Mouse (Mus musculus) megakaryocyte, embryonic 14.5 days (primary cell): Measurements from ENCODE around the gene Map7. TPM values are rescaled to one million over a fixed set of nuclear protein-coding genes. Genes with fewer than 3 reads are reported as not detected.
A peak's percentile ranks its signal among the peaks of the same experiment; 100 is the strongest.

Source experiments
- H3K27me3 ChIP-seq: replicated peaks from 2 replicates; pipeline ENCODE3; 2012; ENCODE audit warnings: inconsistent platforms
- H3K36me3 ChIP-seq: replicated peaks from 2 replicates; pipeline ENCODE3; 2012; ENCODE audit warnings: low read length, inconsistent platforms, mixed read lengths
- H3K4me1 ChIP-seq: 2 replicates; pipeline ENCODE4 v1.6.1; 2012; ENCODE audit warnings: inconsistent platforms
- H3K4me3 ChIP-seq: replicated peaks from 2 replicates; pipeline ENCODE3; 2012; ENCODE audit warnings: moderate library complexity, mild to moderate bottlenecking, inconsistent platforms
- H3K9me3 ChIP-seq: 2 replicates; pipeline ENCODE4 v1.6.1; 2012; ENCODE audit warnings: inconsistent platforms
- FLI1 ChIP-seq: IDR thresholded peaks from 2 replicates; pipeline ENCODE4 v1.6.1; 2012; ENCODE audit warnings: low read length, inconsistent platforms, mixed read lengths
- GATA1 ChIP-seq: IDR thresholded peaks from 3 replicates; pipeline ENCODE4 v1.6.1; 2012; ENCODE audit warnings: mixed read lengths, low read length, inconsistent platforms, borderline replicate concordance
- polyA plus RNA-seq: library from polyadenylated mRNA; stranded (reverse); fragments of >175 nt; gene quantifications from 2 replicates; pipeline ENCODE4 v1.2.3, GENCODE M21; 2012; ENCODE audit warnings: low replicate concordance; ENCODE audit not compliant: insufficient read depth

The Map7 gene
- polyA plus RNA-seq, 1 experiment = 6.5 TPM

GRCm38 (mm10) chr10:20201236-20201635 is 53.0 kb downstream of the Map7 start:
- TF ChIP-seq FLI1 = no peak
- no peak for TF ChIP-seq GATA1
- H3K36me3 ChIP-seq = no peaks in the 10 kb centered on the region
- peaks cover 2% of the 10 kb centered on the region for H3K27me3 ChIP-seq
- no peaks in the 10 kb centered on the region for H3K9me3 ChIP-seq
- no peak overlapping the region for H3K4me3 ChIP-seq
- H3K4me1 ChIP-seq = peaks cover 48% of the 10 kb centered on the region

- Histone ChIP-seq H3K9me3 (no peaks in the 10 kb centered on the region), H3K4me1 (peaks cover 45% of the 10 kb centered on the region), H3K4me3 (no peak overlapping the region), H3K36me3 (no peaks in the 10 kb centered on the region), H3K27me3 (peaks cover 3% of the 10 kb centered on the region)
- TF ChIP-seq FLI1 (no peak), GATA1 (no peak)
Observed at GRCm38 (mm10) chr10:20202171-20202570, 53.9 kb downstream of the Map7 start.

GRCm38 (mm10) chr10:20202818-20203217 is 54.5 kb downstream of the Map7 start:
- Histone ChIP-seq H3K9me3 (no peaks in the 10 kb centered on the region), H3K36me3 (no peaks in the 10 kb centered on the region), H3K4me1 (peaks cover 45% of the 10 kb centered on the region), H3K4me3 (no peak overlapping the region), H3K27me3 (peaks cover 3% of the 10 kb centered on the region)
- TF ChIP-seq GATA1 = no peak
- no peak for TF ChIP-seq FLI1

GRCm38 (mm10) chr10:20203502-20203901 is 55.2 kb downstream of the Map7 start:
- Histone ChIP-seq H3K27me3 (peaks cover 3% of the 10 kb centered on the region), H3K4me3 (no peak overlapping the region), H3K4me1 (peaks cover 41% of the 10 kb centered on the region), H3K9me3 (no peaks in the 10 kb centered on the region), H3K36me3 (no peaks in the 10 kb centered on the region)
- TF ChIP-seq GATA1 (no peak), FLI1 (no peak)

GRCm38 (mm10) chr10:20204696-20205431 is 56.6 kb downstream of the Map7 start:
- peaks cover 33% of the 10 kb centered on the region for H3K4me1 ChIP-seq
- H3K36me3 ChIP-seq = no peaks in the 10 kb centered on the region
- no peaks in the 10 kb centered on the region for H3K9me3 ChIP-seq
- TF ChIP-seq FLI1 (no peak), GATA1 (no peak)
- H3K27me3 ChIP-seq = peaks cover 3% of the 10 kb centered on the region
- peak overlapping the region; percentile 42 for H3K4me3 ChIP-seq

GRCm38 (mm10) chr10:20206966-20207365 is 58.7 kb downstream of the Map7 start:
- Histone ChIP-seq H3K4me1 (peaks cover 24% of the 10 kb centered on the region), H3K4me3 (no peak overlapping the region), H3K9me3 (no peaks in the 10 kb centered on the region), H3K27me3 (peaks cover 3% of the 10 kb centered on the region), H3K36me3 (no peaks in the 10 kb centered on the region)
- TF ChIP-seq FLI1 (no peak), GATA1 (no peak)

GRCm38 (mm10) chr10:20209609-20210341 is 61.5 kb downstream of the Map7 start:
- peaks cover 13% of the 10 kb centered on the region for H3K4me1 ChIP-seq
- no peak overlapping the region for H3K4me3 ChIP-seq
- peaks cover 2% of the 10 kb centered on the region for H3K27me3 ChIP-seq
- TF ChIP-seq FLI1 = no peak
- TF ChIP-seq GATA1 = no peak
- no peaks in the 10 kb centered on the region for H3K9me3 ChIP-seq
- no peaks in the 10 kb centered on the region for H3K36me3 ChIP-seq

GRCm38 (mm10) chr10:20214418-20214817 is 66.1 kb downstream of the Map7 start:
- TF ChIP-seq GATA1 (no peak), FLI1 (no peak)
- Histone ChIP-seq H3K27me3 (no peaks in the 10 kb centered on the region), H3K4me3 (no peak overlapping the region), H3K36me3 (no peaks in the 10 kb centered on the region), H3K9me3 (no peaks in the 10 kb centered on the region), H3K4me1 (peaks cover 10% of the 10 kb centered on the region)

GRCm38 (mm10) chr10:20216982-20217381 is 68.7 kb downstream of the Map7 start:
- peaks cover 35% of the 10 kb centered on the region for H3K4me1 ChIP-seq
- no peaks in the 10 kb centered on the region for H3K36me3 ChIP-seq
- no peaks in the 10 kb centered on the region for H3K9me3 ChIP-seq
- no peak overlapping the region for H3K4me3 ChIP-seq
- no peaks in the 10 kb centered on the region for H3K27me3 ChIP-seq
- no peak for TF ChIP-seq FLI1
- no peak for TF ChIP-seq GATA1

GRCm38 (mm10) chr10:20218866-20219265 is 70.6 kb downstream of the Map7 start:
- H3K36me3 ChIP-seq = no peaks in the 10 kb centered on the region
- H3K9me3 ChIP-seq = no peaks in the 10 kb centered on the region
- TF ChIP-seq FLI1 = no peak
- TF ChIP-seq GATA1 = no peak
- no peaks in the 10 kb centered on the region for H3K27me3 ChIP-seq
- H3K4me1 ChIP-seq = peaks cover 36% of the 10 kb centered on the region
- H3K4me3 ChIP-seq = no peak overlapping the region

GRCm38 (mm10) chr10:20219538-20219937 is 71.3 kb downstream of the Map7 start:
- H3K27me3 ChIP-seq = no peaks in the 10 kb centered on the region
- H3K4me3 ChIP-seq = peak overlapping the region; percentile 75
- no peaks in the 10 kb centered on the region for H3K9me3 ChIP-seq
- TF ChIP-seq FLI1 (no peak), GATA1 (no peak)
- H3K36me3 ChIP-seq = no peaks in the 10 kb centered on the region
- H3K4me1 ChIP-seq = peaks cover 33% of the 10 kb centered on the region
